Comparison of ENCODE assay signal across 8 mouse cellular contexts in genomic region chr7:70332064-70332850, GRCm38 (mm10). TPM values are rescaled to one million over a fixed set of nuclear protein-coding genes. Genes with fewer than 3 reads are reported as not detected.
DNase-seq lines count a peak whose midpoint lies in the region; ATAC-seq and TF ChIP-seq lines count a peak whose summit lies in the region.

No protein-coding gene starts in this region.

- ATAC-seq in embryonic facial prominence, embryonic 14.5 days (ENCODE audit: low read depth): 0 out of 2 replicates have a peak, but pooled peaks have one; percentile 1
- ATAC-seq in intestine, embryonic 16.5 days: 0 out of 2 replicates have a peak, but pooled peaks have one; percentile 6

- H3K27ac ChIP-seq in embryonic facial prominence, embryonic 14.5 days (replicated peaks; ENCODE audit: low read depth, low read length): peak overlapping the region; percentile 22; the same call in 1 of the 2 replicates
- no peak overlapping the region for H3K27ac ChIP-seq in intestine, embryonic 16.5 days (ENCODE audit: low read length)

- no peak for DNase-seq in lung, adult 2 months
- DNase-seq in lung, postnatal 10 days: no peak
- no peak for DNase-seq in embryonic facial prominence, embryonic 14.5 days (ENCODE audit: low spot score)
- DNase-seq in neural tube, embryonic 10.5 days (ENCODE audit: extremely low spot score, low spot score): peak; percentile 78
- DNase-seq in urinary bladder, postnatal 36 days (ENCODE audit: low spot score in 2 of 2): no peak
- DNase-seq in thymus, postnatal 25 days: no peak
- DNase-seq in yolk sac, embryonic 10.5 days (ENCODE audit: low spot score): no peak

- no peaks in the 10 kb centered on the region for H3K9me3 ChIP-seq in embryonic facial prominence, embryonic 14.5 days (ENCODE audit: control insufficient read depth, low read length)
- no peaks in the 10 kb centered on the region for H3K9me3 ChIP-seq in intestine, embryonic 16.5 days (ENCODE audit: control insufficient read depth, low read length)

- H3K4me2 ChIP-seq in embryonic facial prominence, embryonic 14.5 days (ENCODE audit: low read depth, low read length): peak overlapping the region; percentile 67
- H3K4me2 ChIP-seq in intestine, embryonic 16.5 days (ENCODE audit: low read depth, low read length): peak overlapping the region; percentile 88

- H3K4me1 ChIP-seq in lung, adult 2 months (ENCODE audit: control insufficient read depth, insufficient read depth, low read length): no peaks in the 10 kb centered on the region
- H3K4me1 ChIP-seq in embryonic facial prominence, embryonic 14.5 days (ENCODE audit: control insufficient read depth, insufficient read depth, low read length): peaks cover 7% of the 10 kb centered on the region; the same call in 1 of the 2 replicates
- peaks cover 19% of the 10 kb centered on the region for H3K4me1 ChIP-seq in intestine, embryonic 16.5 days (ENCODE audit: control insufficient read depth, insufficient read depth, low read length)

- peaks cover 95% of the 10 kb centered on the region for H3K27me3 ChIP-seq in embryonic facial prominence, embryonic 14.5 days (replicated peaks; ENCODE audit: control insufficient read depth, insufficient read depth, low read length)
- H3K27me3 ChIP-seq in intestine, embryonic 16.5 days (replicated peaks; ENCODE audit: control insufficient read depth, insufficient read depth, low read length): peaks cover 74% of the 10 kb centered on the region

- no peak for TF ChIP-seq POLR2A in lung, adult 2 months (IDR thresholded peaks at IDR 0.05; ENCODE audit: borderline replicate concordance, extremely low read depth, low read depth, low read length)

- WGBS in lung, adult 2 months: 17% methylated on average over 26 of the region's 26 CpGs
- 6% methylated on average over 26 of the region's 26 CpGs for WGBS in embryonic facial prominence, embryonic 14.5 days
- WGBS in intestine, embryonic 16.5 days: 9% methylated on average over 26 of the region's 26 CpGs

- TF ChIP-seq CTCF in lung, adult 2 months (IDR thresholded peaks at IDR 0.05; ENCODE audit: insufficient read depth, low read length): no peak

- H3K9ac ChIP-seq in embryonic facial prominence, embryonic 14.5 days (ENCODE audit: low read depth, low read length): peak overlapping the region; percentile 55; the same call in 1 of the 2 replicates
- H3K9ac ChIP-seq in intestine, embryonic 16.5 days (ENCODE audit: low read depth, low read length): 0 out of 2 replicates have a peak overlapping the region, but pooled peaks have one; percentile 37

- H3K36me3 ChIP-seq in embryonic facial prominence, embryonic 14.5 days (ENCODE audit: control insufficient read depth, insufficient read depth, low read length): no peaks in the 10 kb centered on the region
- no peaks in the 10 kb centered on the region for H3K36me3 ChIP-seq in intestine, embryonic 16.5 days (ENCODE audit: control insufficient read depth, insufficient read depth, low read length)

- H3K4me3 ChIP-seq in lung, adult 2 months (replicated peaks; ENCODE audit: extremely low read depth, low read depth, low read length): peak overlapping the region; percentile 63
- H3K4me3 ChIP-seq in embryonic facial prominence, embryonic 14.5 days (ENCODE audit: low read depth, low read length): peak overlapping the region; percentile 43
- H3K4me3 ChIP-seq in intestine, embryonic 16.5 days (ENCODE audit: low read length): peak overlapping the region; percentile 45

RNA-seq across cellular contexts. Expression of gene Nr2f2, which starts 34.3 kb away (rescaled TPM):
- polyA plus RNA-seq in lung, adult 2 months (2012; rRNA removed): 231 and 263 TPM in 2 replicates
- 51.4 and 55.5 TPM in 2 replicates for polyA plus RNA-seq in embryonic facial prominence, embryonic 14.5 days (2014; fragmentation: Nextera tagmentation; extraction: Ambion mirVana)
- 22.2 and 24.6 TPM in 2 replicates for polyA plus RNA-seq in intestine, embryonic 16.5 days (2015; fragmentation: Nextera tagmentation; extraction: Ambion mirVana)
